Mouse (Mus musculus): ENCODE measurements around the gene Itpr1. TPM values are rescaled to one million over a fixed set of nuclear protein-coding genes. Genes with fewer than 3 reads are reported as not detected.
A peak's percentile ranks its signal among the peaks of the same experiment; 100 is the strongest.

The Itpr1 gene
- polyA plus RNA-seq, 1 experiment from 2014 or later, result 2.3 TPM

DNA sequence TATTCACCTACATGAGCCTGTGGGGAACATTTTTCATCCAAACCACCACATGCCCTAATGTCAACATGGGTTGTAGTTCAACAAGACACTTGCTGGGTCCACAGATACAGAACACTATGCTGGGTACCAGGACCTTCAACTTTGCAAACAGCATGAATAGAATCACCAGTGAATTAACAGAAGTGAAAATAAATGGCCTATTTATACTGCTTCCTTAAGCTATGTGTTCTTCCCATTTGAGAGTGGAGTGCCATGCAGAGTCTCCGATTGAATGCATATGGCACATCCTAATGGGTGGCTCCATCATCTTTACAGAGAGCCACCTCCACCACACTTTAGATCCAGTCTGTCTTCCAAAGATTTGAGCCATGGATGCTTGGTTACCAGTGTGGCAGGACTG, 22.2 kb upstream of the Itpr1 start:
- H3K27ac ChIP-seq, result no peak overlapping the region
- ATAC-seq (ENCODE audit: low read depth), result no peak
- H3K36me3 ChIP-seq, result no peaks in the 10 kb centered on the region
- H3K4me3 ChIP-seq (replicated peaks), result no peak overlapping the region
- 83% methylated on average over 1 of the region's 1 CpGs for WGBS (ENCODE audit: insufficient replicate concordance)
- peaks cover under 1% of the 10 kb centered on the region; the same call in 1 of the 2 replicates for H3K4me1 ChIP-seq (replicated peaks)
- no peaks in the 10 kb centered on the region for H3K27me3 ChIP-seq
- no peaks in the 10 kb centered on the region for H3K9me3 ChIP-seq (replicated peaks)
- H3K9ac ChIP-seq, result no peak overlapping the region
- no peak overlapping the region for H3K4me2 ChIP-seq
- DNase-seq, result no peak

DNA sequence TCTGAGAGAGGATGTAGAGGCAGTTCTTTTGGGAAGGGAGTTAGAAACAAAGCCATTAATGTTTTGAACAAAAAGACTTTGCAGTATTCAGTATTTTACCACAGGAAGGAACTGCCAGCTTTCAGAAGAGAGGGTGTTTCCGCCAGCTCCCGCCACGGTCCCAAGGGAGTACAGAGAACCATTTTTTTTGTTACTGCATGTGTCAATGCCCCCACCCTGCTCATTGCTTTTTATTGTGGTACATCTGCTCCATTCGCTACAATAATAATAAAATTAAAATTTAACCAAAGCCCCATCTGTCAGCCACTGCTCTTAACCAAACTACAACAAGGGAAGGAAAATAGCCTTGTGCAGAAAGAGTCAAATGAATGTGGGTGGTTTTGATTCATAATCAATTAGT, 20.3 kb upstream of the Itpr1 start:
- Histone ChIP-seq H3K9ac (no peak overlapping the region), H3K4me1 (replicated peaks) (no peaks in the 10 kb centered on the region), H3K27me3 (no peaks in the 10 kb centered on the region; the same call in 1 of the 2 replicates), H3K4me2 (no peak overlapping the region), H3K9me3 (replicated peaks) (no peaks in the 10 kb centered on the region), H3K36me3 (no peaks in the 10 kb centered on the region), H3K27ac (no peak overlapping the region), H3K4me3 (replicated peaks) (no peak overlapping the region)
- DNase-seq (no peak), ATAC-seq (ENCODE audit: low read depth) (no peak)
- WGBS (ENCODE audit: insufficient replicate concordance), result 27% methylated on average over 4 of the region's 4 CpGs

DNA sequence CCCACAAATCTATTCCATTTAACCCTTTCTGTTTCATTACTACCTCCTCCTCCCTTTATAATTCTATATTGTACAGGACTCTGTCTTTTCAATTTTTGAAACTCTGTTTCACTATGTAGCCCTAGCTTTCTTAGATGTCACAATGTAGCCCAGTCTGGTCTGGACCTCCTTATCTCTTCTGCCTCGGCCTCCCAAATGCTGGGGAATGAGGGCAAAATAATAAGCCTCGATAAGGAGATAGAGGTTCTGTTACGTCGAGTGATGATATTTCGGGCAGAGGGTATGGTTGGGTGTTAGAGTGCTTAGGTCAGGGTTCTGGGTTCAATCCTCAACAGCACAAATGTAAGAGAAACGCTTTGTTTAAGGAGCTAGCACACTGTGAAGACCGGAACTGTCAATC, 16.2 kb upstream of the Itpr1 start:
- no peaks in the 10 kb centered on the region for H3K9me3 ChIP-seq (replicated peaks)
- DNase-seq (no peak), ATAC-seq (ENCODE audit: low read depth) (no peak)
- no peaks in the 10 kb centered on the region for H3K4me1 ChIP-seq (replicated peaks)
- H3K9ac ChIP-seq, result no peak overlapping the region
- no peak overlapping the region for H3K27ac ChIP-seq
- H3K4me2 ChIP-seq, result no peak overlapping the region
- H3K27me3 ChIP-seq, result peaks cover 2% of the 10 kb centered on the region
- WGBS (ENCODE audit: insufficient replicate concordance), result 44% methylated on average over 7 of the region's 7 CpGs
- no peak overlapping the region for H3K4me3 ChIP-seq (replicated peaks)
- no peaks in the 10 kb centered on the region for H3K36me3 ChIP-seq

DNA sequence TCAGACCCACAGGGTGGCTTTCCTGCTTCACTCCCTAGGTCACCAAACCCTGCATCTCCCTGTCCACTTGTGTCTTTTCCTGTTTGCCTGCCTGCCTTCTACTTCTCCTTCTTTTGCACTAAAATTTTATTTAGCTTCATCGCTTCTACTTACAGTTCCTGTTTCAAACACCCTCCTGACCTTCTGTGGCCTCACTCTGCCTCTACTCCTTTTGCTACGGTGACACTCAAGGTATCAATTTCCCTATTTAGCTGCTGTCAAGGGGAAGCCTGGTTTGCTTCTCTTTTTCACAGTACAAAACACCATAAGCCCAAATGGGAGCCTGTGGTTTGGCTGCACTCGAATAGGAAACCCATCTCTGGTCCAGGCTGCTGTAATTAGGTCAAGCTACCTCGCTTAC, 15.8 kb upstream of the Itpr1 start:
- Histone ChIP-seq H3K4me1 (replicated peaks) (no peaks in the 10 kb centered on the region), H3K27ac (no peak overlapping the region), H3K36me3 (no peaks in the 10 kb centered on the region), H3K9me3 (replicated peaks) (no peaks in the 10 kb centered on the region), H3K4me2 (no peak overlapping the region), H3K9ac (no peak overlapping the region), H3K27me3 (peaks cover 2% of the 10 kb centered on the region), H3K4me3 (replicated peaks) (no peak overlapping the region)
- no peak for DNase-seq
- 13% methylated on average over 4 of the region's 4 CpGs for WGBS (ENCODE audit: insufficient replicate concordance)
- no peak for ATAC-seq (ENCODE audit: low read depth)

DNA sequence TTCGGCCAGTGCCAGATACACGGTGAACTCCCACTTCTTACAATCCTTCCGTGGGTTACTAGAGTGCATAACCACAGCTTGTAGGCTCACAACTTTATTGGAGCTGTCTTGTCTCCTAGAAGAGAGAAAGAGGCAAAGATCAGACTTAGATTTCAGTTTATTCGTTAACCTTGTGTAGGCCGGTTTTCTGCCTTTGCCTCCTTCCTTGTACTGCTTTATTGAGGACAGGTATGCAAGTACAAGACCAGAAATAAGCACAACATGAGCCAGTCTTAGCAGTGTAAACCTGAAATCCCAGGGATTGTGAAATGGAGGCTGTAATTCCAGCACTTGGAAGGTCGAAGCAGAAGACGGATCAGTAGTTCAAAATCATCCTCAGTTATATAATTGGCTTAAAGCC, 14.6 kb upstream of the Itpr1 start:
- Histone ChIP-seq H3K27ac (no peak overlapping the region), H3K9ac (no peak overlapping the region), H3K4me2 (no peak overlapping the region), H3K9me3 (replicated peaks) (no peaks in the 10 kb centered on the region), H3K36me3 (no peaks in the 10 kb centered on the region), H3K4me3 (replicated peaks) (no peak overlapping the region), H3K27me3 (peaks cover 2% of the 10 kb centered on the region), H3K4me1 (replicated peaks) (no peaks in the 10 kb centered on the region)
- WGBS (ENCODE audit: insufficient replicate concordance), result 77% methylated on average over 7 of the region's 7 CpGs
- DNase-seq (no peak), ATAC-seq (ENCODE audit: low read depth) (no peak)

DNA sequence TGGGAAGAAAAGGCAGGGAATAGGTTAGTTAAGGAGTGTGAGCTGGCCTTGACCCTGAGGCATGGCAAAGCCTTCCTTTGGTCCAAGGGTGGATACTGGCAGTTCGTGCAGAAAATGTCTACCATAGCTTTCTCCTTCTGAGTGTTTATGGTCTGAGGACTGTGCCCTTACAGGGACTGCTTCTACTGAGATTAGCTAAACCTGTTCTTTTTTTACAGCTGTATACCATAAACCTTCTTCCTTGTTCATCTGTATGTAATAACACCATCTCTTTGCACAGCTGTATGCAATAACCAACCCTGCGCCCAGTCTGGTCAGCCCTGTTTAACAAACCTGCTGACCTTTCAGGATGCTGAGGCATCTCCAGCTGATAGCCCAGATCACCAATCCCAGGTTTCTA, 8.6 kb upstream of the Itpr1 start:
- Histone ChIP-seq H3K27me3 (peaks cover 2% of the 10 kb centered on the region; the same call in 1 of the 2 replicates), H3K9ac (no peak overlapping the region), H3K4me2 (no peak overlapping the region), H3K4me3 (replicated peaks) (no peak overlapping the region), H3K36me3 (no peaks in the 10 kb centered on the region), H3K4me1 (replicated peaks) (peaks cover 10% of the 10 kb centered on the region), H3K9me3 (replicated peaks) (no peaks in the 10 kb centered on the region), H3K27ac (no peak overlapping the region)
- DNase-seq (no peak), ATAC-seq (ENCODE audit: low read depth) (no peak)
- WGBS (ENCODE audit: insufficient replicate concordance), result 81% methylated on average over 2 of the region's 2 CpGs

DNA sequence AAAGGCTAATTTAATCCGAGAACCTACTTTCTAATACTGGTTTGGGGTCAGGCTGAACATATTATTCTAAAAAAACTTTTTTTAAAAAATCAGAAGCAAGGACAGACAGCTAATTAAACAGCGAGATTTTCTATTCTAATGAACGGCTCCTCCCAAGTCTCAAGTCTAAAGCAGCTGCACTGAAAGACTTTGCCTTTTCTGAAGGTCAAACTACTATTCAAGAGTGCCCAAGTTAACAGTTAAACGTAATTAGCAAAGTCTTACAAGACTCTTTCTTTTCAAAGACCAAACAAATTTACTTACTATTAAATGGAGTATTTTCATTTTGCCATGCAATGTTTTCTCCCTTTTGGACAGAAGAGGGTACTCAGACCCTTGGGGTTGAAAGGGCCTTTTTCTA, 6.8 kb upstream of the Itpr1 start:
- ATAC-seq (ENCODE audit: low read depth), result no peak
- Histone ChIP-seq H3K9ac (no peak overlapping the region), H3K27me3 (no peaks in the 10 kb centered on the region; the same call in 1 of the 2 replicates), H3K36me3 (no peaks in the 10 kb centered on the region), H3K27ac (no peak overlapping the region), H3K4me2 (no peak overlapping the region), H3K4me3 (replicated peaks) (no peak overlapping the region), H3K4me1 (replicated peaks) (peaks cover 11% of the 10 kb centered on the region), H3K9me3 (replicated peaks) (no peaks in the 10 kb centered on the region)
- DNase-seq, result no peak
- 73% methylated on average over 4 of the region's 4 CpGs for WGBS (ENCODE audit: insufficient replicate concordance)

DNA sequence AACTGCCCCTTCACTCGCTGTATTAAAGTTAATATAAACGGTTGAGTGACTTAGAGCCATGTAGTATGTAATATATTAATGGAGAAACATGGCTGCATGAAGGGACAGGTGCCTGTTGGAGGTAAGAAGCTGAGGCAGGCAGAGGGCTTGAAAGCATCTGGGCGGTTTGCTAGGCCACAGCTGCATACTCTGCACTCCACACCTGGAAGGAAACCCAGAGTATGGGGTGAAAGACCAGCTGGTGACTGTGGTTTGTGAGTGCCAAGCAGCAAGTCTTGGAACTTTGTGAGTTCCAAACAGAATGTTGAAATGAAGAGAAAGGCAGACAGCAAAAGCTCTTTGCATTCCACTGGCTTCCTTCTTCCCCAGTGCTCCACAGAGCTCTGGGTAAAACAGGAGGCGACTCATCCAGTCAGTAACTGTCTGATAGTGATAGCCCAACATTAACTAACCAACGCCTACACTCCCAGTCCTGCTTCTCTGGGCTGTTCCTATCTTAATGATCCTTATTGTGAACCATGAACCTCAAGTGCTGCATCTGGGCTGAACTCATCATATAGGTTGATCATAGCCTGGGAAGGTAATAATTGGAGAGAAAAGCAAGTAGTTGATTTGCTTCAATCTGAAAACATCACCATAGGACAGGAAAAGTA, 5.9 kb upstream of the Itpr1 start:
- ATAC-seq (ENCODE audit: low read depth) (peak; percentile 98), DNase-seq (peak; percentile 32)
- Histone ChIP-seq H3K4me3 (replicated peaks) (no peak overlapping the region), H3K27ac (peak overlapping the region; percentile 49), H3K4me1 (replicated peaks) (peaks cover 19% of the 10 kb centered on the region), H3K36me3 (no peaks in the 10 kb centered on the region), H3K9ac (no peak overlapping the region), H3K9me3 (replicated peaks) (no peaks in the 10 kb centered on the region), H3K27me3 (no peaks in the 10 kb centered on the region), H3K4me2 (0 out of 2 replicates have a peak overlapping the region, but pooled peaks have one; percentile 16)
- 53% methylated on average over 5 of the region's 5 CpGs for WGBS (ENCODE audit: insufficient replicate concordance)

DNA sequence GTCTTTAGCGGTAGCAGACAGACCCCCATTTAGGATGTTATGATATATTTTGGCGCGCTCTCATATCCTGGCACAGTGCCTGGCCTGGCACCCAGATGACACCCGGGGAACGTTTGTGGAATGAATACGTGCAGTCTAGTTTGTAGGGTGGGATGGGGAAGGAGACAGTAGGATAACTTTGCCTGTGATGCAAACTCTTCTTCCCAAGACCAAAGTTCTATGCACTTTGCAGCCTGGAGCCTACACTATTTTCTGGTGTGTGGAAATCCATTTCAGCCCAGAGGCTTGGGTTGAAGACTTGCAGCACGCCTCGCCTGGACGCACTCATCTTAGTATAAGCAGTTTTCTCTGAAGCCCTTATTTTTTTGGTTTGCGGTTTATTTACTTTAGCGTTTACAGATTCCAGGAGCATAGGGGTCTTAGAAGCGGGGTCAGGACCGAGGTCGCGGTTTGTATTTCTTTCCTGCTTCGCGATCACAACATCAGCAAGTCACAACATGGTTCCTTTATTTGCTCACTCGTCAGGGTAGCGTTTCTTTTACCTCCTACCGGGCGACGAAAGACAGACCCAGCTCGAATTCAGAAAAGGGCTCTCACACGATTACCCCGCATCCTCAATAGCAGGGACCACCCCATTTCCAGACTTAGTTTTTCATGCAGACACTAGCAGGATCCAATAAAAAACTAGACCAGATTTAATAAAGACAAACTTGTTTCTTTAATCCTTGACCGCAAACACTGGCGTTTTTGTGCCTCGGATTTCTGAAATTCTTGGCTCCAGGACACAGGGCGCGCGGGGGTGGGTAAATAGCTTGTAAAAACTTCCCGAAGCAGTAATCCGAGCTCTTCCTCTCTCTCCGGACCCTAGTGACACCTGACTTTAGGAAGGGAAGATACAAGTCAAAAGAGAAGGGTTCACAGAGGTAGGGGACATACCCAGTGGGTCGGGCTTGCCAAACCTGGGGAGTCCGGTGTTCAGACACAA, 708 bp upstream of the Itpr1 start:
- Histone ChIP-seq H3K27ac (peak overlapping the region; percentile 32), H3K4me2 (peak overlapping the region; percentile 95), H3K4me1 (replicated peaks) (peaks cover 40% of the 10 kb centered on the region), H3K9ac (peak overlapping the region; percentile 79), H3K4me3 (replicated peaks) (peak overlapping the region; percentile 77), H3K36me3 (no peaks in the 10 kb centered on the region), H3K9me3 (replicated peaks) (no peaks in the 10 kb centered on the region), H3K27me3 (no peaks in the 10 kb centered on the region)
- 13% methylated on average over 36 of the region's 36 CpGs for WGBS (ENCODE audit: insufficient replicate concordance)
- ATAC-seq (ENCODE audit: low read depth) (no peak; the same call in 1 of the 2 replicates), DNase-seq (no peak)

DNA sequence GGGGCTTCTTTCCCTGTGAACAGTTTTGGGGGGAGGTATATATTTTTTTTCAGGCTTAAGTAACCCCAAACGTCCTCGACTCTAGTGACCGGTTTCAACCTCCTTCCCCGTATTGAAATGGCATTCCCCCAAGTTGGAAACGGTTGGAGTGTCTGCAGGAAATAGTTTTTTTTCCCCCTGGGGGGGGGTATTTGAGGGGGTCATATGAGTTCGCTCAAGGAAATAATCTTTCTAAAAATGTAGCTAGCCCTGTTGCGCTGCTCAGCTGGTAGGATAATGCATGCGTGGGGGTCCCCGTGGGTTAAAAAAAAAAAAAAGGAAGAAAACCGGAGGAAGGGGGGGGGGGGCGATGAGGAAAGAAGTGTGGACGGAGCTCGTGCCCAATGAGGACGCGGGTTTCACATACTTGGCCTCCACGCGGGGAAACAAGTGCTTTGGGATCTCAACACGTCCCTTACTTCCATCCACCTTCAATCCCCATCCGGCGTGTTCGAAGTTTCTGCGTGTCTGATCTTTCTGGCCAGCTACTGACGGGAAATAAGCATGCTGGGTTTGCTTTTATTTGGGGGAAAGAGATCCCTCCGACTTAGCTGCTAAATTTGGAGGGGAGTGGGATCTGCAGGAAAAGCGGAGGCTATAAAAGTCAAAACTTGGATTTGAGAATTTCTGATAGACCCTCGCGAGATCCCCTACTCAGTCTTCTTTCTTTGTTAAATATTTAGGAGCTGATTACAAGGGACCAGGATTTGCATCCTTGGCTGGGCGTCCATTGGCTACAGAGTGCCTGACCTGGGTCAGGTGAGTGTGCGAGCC, 791 bp downstream of the Itpr1 start:
- peak overlapping the region; percentile 68; the same call in 1 of the 2 replicates for H3K27ac ChIP-seq

More for the DNA sequence above, 791 bp downstream of the Itpr1 start:
- WGBS (ENCODE audit: insufficient replicate concordance), result 1% methylated on average over 28 of the region's 29 CpGs
- H3K4me1 ChIP-seq (replicated peaks), result peaks cover 37% of the 10 kb centered on the region
- ATAC-seq (ENCODE audit: low read depth) (no peak), DNase-seq (no peak)
- peak overlapping the region; percentile 79 for H3K9ac ChIP-seq
- no peaks in the 10 kb centered on the region for H3K9me3 ChIP-seq (replicated peaks)
- peak overlapping the region; percentile 77 for H3K4me3 ChIP-seq (replicated peaks)
- peak overlapping the region; percentile 95 for H3K4me2 ChIP-seq
- H3K27me3 ChIP-seq, result no peaks in the 10 kb centered on the region
- H3K36me3 ChIP-seq, result no peaks in the 10 kb centered on the region
